Mouse (Mus musculus) spleen, adult 2 months (tissue): ENCODE data around the gene Gpatch3.

ENCODE experiments used
- CTCF ChIP-seq: fragments of 200-500 bp; IDR thresholded peaks from 2 replicates; pipeline ENCODE4 v1.5.1; 2011; ENCODE audit warnings: mild to moderate bottlenecking, inconsistent platforms; ENCODE audit not compliant: insufficient read depth, insufficient read length, insufficient replicate concordance; ENCODE audit errors: extremely low read depth
- POLR2A ChIP-seq: fragments of 200-500 bp; IDR thresholded peaks from 2 replicates; pipeline ENCODE4 v1.6.1; 2011; ENCODE audit warnings: low read depth, low read length, inconsistent platforms

GRCm38 (mm10) chr4:133527788-133528187 is 46.8 kb upstream of the Gpatch3 start:
- TF ChIP-seq CTCF = no peak
- TF ChIP-seq POLR2A = no peak
